Mouse (Mus musculus) lung, postnatal 0 days (tissue): ENCODE data around the gene Fuca2. TPM values are rescaled to one million over a fixed set of nuclear protein-coding genes. Genes with fewer than 3 reads are reported as not detected.

Experiments used
- ATAC-seq: fragments of 200-750 bp; cut with Nextera tagmentation; 2 replicates; pipeline ENCODE4 v1.8.0; 2017; ENCODE audit warnings: moderate library complexity
- DNase-seq: peaks from one replicate; pipeline ENCODE4 v3.0.0-alpha.2; 2016; ENCODE audit warnings: low spot score
- H3K27ac ChIP-seq: fragments of 300-500 bp; sonication (generic); 2 replicates; pipeline ENCODE4 v1.5.1; 2014; ENCODE audit warnings: antibody characterized with exemption, mild to moderate bottlenecking, low read length, mixed read lengths
- H3K27me3 ChIP-seq: fragments of 300-500 bp; sonication (generic); replicated peaks from 2 replicates; pipeline ENCODE4 v1.6.1; 2014; ENCODE audit warnings: low read length, mixed read lengths; ENCODE audit not compliant: insufficient read depth
- H3K36me3 ChIP-seq: fragments of 300-500 bp; sonication (generic); 2 replicates; pipeline ENCODE4 v1.6.1; 2014; ENCODE audit warnings: low read length, mixed read lengths; ENCODE audit not compliant: insufficient read depth
- H3K4me1 ChIP-seq: fragments of 300-500 bp; sonication (generic); 2 replicates; pipeline ENCODE4 v1.6.1; 2014; ENCODE audit warnings: antibody characterized with exemption, low read depth, low read length, mixed read lengths; ENCODE audit not compliant: insufficient read depth
- H3K4me2 ChIP-seq: fragments of 300-500 bp; sonication (generic); replicated peaks from 2 replicates; pipeline ENCODE4 v1.6.1; 2014; ENCODE audit warnings: low read depth, mild to moderate bottlenecking, low read length, moderate library complexity, mixed read lengths
- H3K4me3 ChIP-seq: fragments of 300-500 bp; sonication (generic); 2 replicates; pipeline ENCODE4 v1.5.1; 2014; ENCODE audit warnings: low read depth, low read length
- H3K9ac ChIP-seq: fragments of 300-500 bp; sonication (generic); replicated peaks from 2 replicates; pipeline ENCODE4 v1.6.1; 2014; ENCODE audit warnings: low read depth, mild to moderate bottlenecking
- H3K9me3 ChIP-seq: fragments of 300-500 bp; sonication (generic); 2 replicates; pipeline ENCODE4 v1.6.1; 2016; ENCODE audit warnings: low read length, mixed read lengths
- CTCF ChIP-seq: IDR thresholded peaks from 2 replicates; pipeline ENCODE4 v1.5.1; 2016; ENCODE audit warnings: antibody characterized with exemption, mild to moderate bottlenecking
- EP300 ChIP-seq: IDR thresholded peaks from 2 replicates; pipeline ENCODE4 v1.6.1; 2016; ENCODE audit warnings: antibody characterized with exemption, mild to moderate bottlenecking, control low read depth
- WGBS: fragments of 180-500 bp; shearing (Covaris S2); extraction: QIAGEN DNeasy Blood & Tissue Kit; methylation state at CpG from one replicate; pipeline ENCODE4 v1.1.7; 2014; 5-methylcytosine and 5-hydroxymethylcytosine counted together
- polyA plus RNA-seq: library from polyadenylated mRNA; unstranded; fragments of >200 nt; fragmentation: Nextera tagmentation; extraction: Ambion mirVana; gene quantifications from 2 replicates; pipeline ENCODE4 v1.2.1, GENCODE M21; 2015

The Fuca2 gene
- polyA plus RNA-seq, 1 experiment from 2014 or later, result 95.6 TPM

- peak; percentile 28; the same call in 1 of the 2 replicates for ATAC-seq
- DNase-seq, result peak; percentile 58
- WGBS, result 27% methylated on average over 24 of the region's 24 CpGs
- Histone ChIP-seq H3K4me2 (peak overlapping the region; percentile 25; the same call in 1 of the 2 replicates), H3K9ac (no peak overlapping the region), H3K27me3 (no peaks in the 10 kb centered on the region), H3K4me1 (no peaks in the 10 kb centered on the region), H3K9me3 (no peaks in the 10 kb centered on the region), H3K36me3 (no peaks in the 10 kb centered on the region; the same call in 1 of the 2 replicates), H3K27ac (no peak overlapping the region), H3K4me3 (no peak overlapping the region)
- TF ChIP-seq CTCF (peak; percentile 97), EP300 (no peak)
Measured at GRCm38 (mm10) chr10:13564364-13565079, 65.2 kb downstream of the Fuca2 start.

- Histone ChIP-seq H3K4me1 (no peaks in the 10 kb centered on the region), H3K4me2 (peak overlapping the region; percentile 25; the same call in 1 of the 2 replicates), H3K36me3 (no peaks in the 10 kb centered on the region; the same call in 1 of the 2 replicates), H3K9me3 (no peaks in the 10 kb centered on the region), H3K4me3 (no peak overlapping the region), H3K9ac (no peak overlapping the region), H3K27me3 (no peaks in the 10 kb centered on the region), H3K27ac (no peak overlapping the region)
- DNase-seq (no peak), ATAC-seq (no peak)
- WGBS, result 40% methylated on average over 8 of the region's 8 CpGs
- no peak for TF ChIP-seq EP300
- no peak for TF ChIP-seq CTCF
Measured at GRCm38 (mm10) chr10:13565080-13565448, 65.7 kb downstream of the Fuca2 start.

GRCm38 (mm10) chr10:13566393-13566792, 67.1 kb downstream of the Fuca2 start:
- H3K4me1 ChIP-seq, result no peaks in the 10 kb centered on the region
- no peak overlapping the region for H3K4me2 ChIP-seq
- no peaks in the 10 kb centered on the region; the same call in 1 of the 2 replicates for H3K36me3 ChIP-seq
- TF ChIP-seq CTCF (no peak), EP300 (no peak)
- no peak for ATAC-seq
- no peak overlapping the region for H3K4me3 ChIP-seq
- H3K9me3 ChIP-seq, result no peaks in the 10 kb centered on the region
- 47% methylated on average over 13 of the region's 13 CpGs for WGBS
- H3K9ac ChIP-seq, result no peak overlapping the region
- H3K27me3 ChIP-seq, result no peaks in the 10 kb centered on the region
- H3K27ac ChIP-seq, result no peak overlapping the region
- DNase-seq, result no peak

Other genes starting within 250 kb of the Fuca2 start
- 24.7 and 32.3 TPM in 2 replicates for gene Phactr2, start 25.1 kb upstream of the Fuca2 start, polyA plus RNA-seq
- gene Adat2, start 53.4 kb downstream of the Fuca2 start, polyA plus RNA-seq, result 2.9 and 3.4 TPM in 2 replicates
- gene Pex3, start 53.6 kb downstream of the Fuca2 start, polyA plus RNA-seq, result 24.3 and 26.9 TPM in 2 replicates